Mouse (Mus musculus): ENCODE measurements around the gene Nanog.

Nanog gene

GRCm38 (mm10) chr6:122689411-122690055 is 17.8 kb upstream of the Nanog start:
- TF ChIP-seq GATA4 (IDR thresholded peaks at IDR 0.05; ENCODE audit: insufficient replicate concordance, low read length): no peak

GRCm38 (mm10) chr6:122690082-122690481 is 17.2 kb upstream of the Nanog start:
- TF ChIP-seq GATA4 (IDR thresholded peaks at IDR 0.05; ENCODE audit: insufficient replicate concordance, low read length): no peak

- TF ChIP-seq GATA4 (IDR thresholded peaks at IDR 0.05; ENCODE audit: insufficient replicate concordance, low read length): no peak
These were observed 11.9 kb upstream of the Nanog start for GRCm38 (mm10) chr6:122695398-122695797.

- TF ChIP-seq GATA4 (IDR thresholded peaks at IDR 0.05; ENCODE audit: insufficient replicate concordance, low read length): no peak
These were observed 5.5 kb upstream of the Nanog start for GRCm38 (mm10) chr6:122701816-122702215.

GRCm38 (mm10) chr6:122702480-122703124 is 4.7 kb upstream of the Nanog start:
- no peak for TF ChIP-seq GATA4 (IDR thresholded peaks at IDR 0.05; ENCODE audit: insufficient replicate concordance, low read length)

- TF ChIP-seq GATA4 (IDR thresholded peaks at IDR 0.05; ENCODE audit: insufficient replicate concordance, low read length): no peak
These were observed 4.0 kb upstream of the Nanog start for GRCm38 (mm10) chr6:122703251-122703650.

- TF ChIP-seq GATA4 (IDR thresholded peaks at IDR 0.05; ENCODE audit: insufficient replicate concordance, low read length): no peak
These were observed 3.6 kb upstream of the Nanog start for GRCm38 (mm10) chr6:122703706-122704105.

GRCm38 (mm10) chr6:122706337-122706840 is 900 bp upstream of the Nanog start:
- no peak for TF ChIP-seq GATA4 (IDR thresholded peaks at IDR 0.05; ENCODE audit: insufficient replicate concordance, low read length)

- TF ChIP-seq GATA4 (IDR thresholded peaks at IDR 0.05; ENCODE audit: insufficient replicate concordance, low read length): no peak
These were observed 1.5 kb downstream of the Nanog start for GRCm38 (mm10) chr6:122708826-122709225.

GRCm38 (mm10) chr6:122711455-122711854 is 4.2 kb downstream of the Nanog start:
- no peak for TF ChIP-seq GATA4 (IDR thresholded peaks at IDR 0.05; ENCODE audit: insufficient replicate concordance, low read length)

GRCm38 (mm10) chr6:122714707-122715365 is 7.5 kb downstream of the Nanog start:
- TF ChIP-seq GATA4 (IDR thresholded peaks at IDR 0.05; ENCODE audit: insufficient replicate concordance, low read length): no peak

- TF ChIP-seq GATA4 (IDR thresholded peaks at IDR 0.05; ENCODE audit: insufficient replicate concordance, low read length): no peak
These were observed 8.6 kb downstream of the Nanog start for GRCm38 (mm10) chr6:122715886-122716285.

GRCm38 (mm10) chr6:122719942-122720341 is 12.7 kb downstream of the Nanog start:
- no peak for TF ChIP-seq GATA4 (IDR thresholded peaks at IDR 0.05; ENCODE audit: insufficient replicate concordance, low read length)

GRCm38 (mm10) chr6:122739952-122740351 is 32.7 kb downstream of the Nanog start:
- no peak for TF ChIP-seq GATA4 (IDR thresholded peaks at IDR 0.05; ENCODE audit: insufficient replicate concordance, low read length)

GRCm38 (mm10) chr6:122741460-122742227 is 34.4 kb downstream of the Nanog start:
- no peak for TF ChIP-seq GATA4 (IDR thresholded peaks at IDR 0.05; ENCODE audit: insufficient replicate concordance, low read length)
